Mouse (Mus musculus): ENCODE measurements around the gene Cmtm4.
A peak's percentile ranks its signal among the peaks of the same experiment; 100 is the strongest.

Gene Cmtm4

DNA sequence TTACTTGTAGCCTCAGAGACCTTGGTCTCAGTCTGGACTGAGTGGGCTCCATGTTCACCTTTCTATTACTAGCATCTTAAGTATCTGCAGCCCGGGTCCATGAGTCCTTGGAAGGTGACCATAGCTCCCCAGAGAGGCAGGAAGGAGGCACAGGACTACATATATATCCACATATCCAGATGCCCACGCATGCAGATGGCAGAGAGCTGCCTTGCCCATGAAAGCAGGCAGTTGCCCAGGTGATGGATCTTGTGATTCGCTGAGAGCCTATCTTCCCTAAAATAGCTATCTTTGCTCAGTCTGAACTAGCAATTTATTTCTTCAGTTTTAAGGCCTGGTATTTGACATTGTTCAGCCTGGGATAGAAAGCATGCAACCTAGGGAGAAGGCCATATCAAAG, 15.9 kb upstream of the Cmtm4 start:
- no peak for DNase-seq (ENCODE audit: low spot score in 2 of 2)

DNA sequence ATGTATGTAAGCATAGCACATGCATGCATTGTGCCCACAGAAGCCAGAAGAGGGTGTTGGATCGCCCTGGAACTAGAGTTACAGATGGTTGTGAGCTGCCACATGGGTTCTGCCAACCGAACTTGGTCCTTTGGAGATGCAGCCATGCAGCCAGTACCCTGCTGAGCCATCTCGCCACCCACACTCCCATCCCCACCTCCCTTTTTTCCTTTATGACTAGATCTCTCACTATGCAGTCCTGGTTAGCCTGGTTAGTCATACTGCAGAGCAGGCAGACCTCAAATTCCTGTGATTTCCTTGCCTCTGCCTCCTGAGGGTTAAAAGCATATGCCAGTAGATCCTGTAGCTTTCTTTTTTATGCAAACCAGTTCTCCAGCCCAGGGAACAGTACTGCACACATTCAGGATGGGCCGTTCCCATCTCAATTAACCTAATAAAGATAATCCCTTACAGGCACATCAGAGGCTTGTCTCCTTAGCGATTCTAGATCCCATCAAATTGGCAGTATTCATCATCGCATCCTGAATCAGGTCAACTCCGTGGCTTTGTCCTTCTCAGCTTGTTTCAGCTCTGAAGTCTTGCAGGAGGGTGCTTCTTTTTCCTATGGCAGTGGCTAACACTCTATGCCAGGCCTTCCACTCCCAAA, 15.1 kb upstream of the Cmtm4 start:
- DNase-seq (ENCODE audit: low spot score in 2 of 2): no peak

GRCm38 (mm10) chr8:104408328-104409110, 12.9 kb upstream of the Cmtm4 start:
- DNase-seq (ENCODE audit: low spot score in 2 of 2): no peak

GRCm38 (mm10) chr8:104406340-104407128, 10.9 kb upstream of the Cmtm4 start:
- DNase-seq (ENCODE audit: low spot score in 2 of 2): no peak

GRCm38 (mm10) chr8:104405430-104406187, 10.0 kb upstream of the Cmtm4 start:
- DNase-seq (ENCODE audit: low spot score in 2 of 2): no peak

DNA sequence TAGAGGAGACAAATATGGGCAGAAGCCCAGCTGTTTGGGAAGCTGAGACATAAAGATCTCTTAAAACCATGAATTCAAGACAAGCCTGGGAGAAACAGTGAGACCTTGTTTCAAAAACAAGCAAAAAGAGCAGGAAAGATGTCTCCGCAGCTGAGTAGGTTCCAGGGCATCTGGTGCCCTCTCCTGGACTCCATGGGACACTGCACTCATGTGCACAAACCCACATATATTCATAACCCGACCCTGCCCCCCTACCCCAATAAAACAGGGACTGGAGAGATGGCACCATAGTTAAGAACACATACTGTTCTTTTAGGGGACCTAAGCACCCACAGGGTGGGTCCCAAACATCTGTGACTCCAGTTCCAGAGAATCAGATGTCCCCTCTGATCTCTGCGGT, 8.0 kb upstream of the Cmtm4 start:
- DNase-seq (ENCODE audit: low spot score in 2 of 2): no peak

DNA sequence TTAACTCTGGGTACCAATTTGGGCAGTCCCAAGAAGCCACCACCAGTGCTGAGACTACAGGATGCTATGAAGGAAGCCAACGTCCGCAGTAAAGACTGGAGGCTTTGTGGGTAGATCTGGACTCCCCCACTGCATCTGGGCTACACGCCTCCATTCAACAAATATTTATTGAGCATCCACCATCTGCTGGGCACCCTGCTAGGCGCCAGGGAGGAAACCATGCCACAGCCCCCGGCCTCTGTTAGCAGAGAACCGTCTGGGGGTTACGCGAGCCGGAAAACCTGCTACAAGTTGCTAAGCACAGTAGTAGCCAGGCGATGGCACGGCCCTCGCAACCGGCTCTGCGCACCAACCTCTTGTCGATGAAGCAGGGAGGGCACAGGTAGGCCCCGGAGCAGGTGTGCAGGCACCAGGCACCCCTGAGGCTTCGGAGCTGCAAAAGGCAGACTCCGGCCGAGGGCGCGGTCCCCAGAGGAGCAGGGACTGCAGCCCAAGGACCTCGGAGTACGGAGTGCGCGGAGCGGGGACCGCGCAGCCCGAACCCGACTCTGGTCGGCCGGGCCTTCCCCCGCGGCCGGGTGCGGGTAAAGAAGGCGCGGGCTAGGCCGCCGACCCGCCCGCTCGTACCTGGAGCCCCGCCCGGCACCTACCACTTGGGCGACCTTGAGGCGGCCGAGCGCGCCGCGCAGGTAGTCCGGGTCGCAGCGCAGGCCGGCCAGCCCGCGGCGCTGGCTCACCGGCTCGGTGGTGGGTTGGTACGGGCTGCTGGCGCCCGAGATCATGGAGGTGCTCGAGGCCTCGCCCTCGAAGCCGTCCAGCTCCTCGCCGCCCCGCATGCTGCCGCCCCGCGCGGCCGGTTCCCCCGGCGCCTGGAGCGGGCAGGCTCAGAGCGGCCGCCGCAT, 555 bp downstream of the Cmtm4 start:
- peak in 1 of 2 experiments; percentile 59 for DNase-seq (ENCODE audit: low spot score in 2 of 2)

GRCm38 (mm10) chr8:104393767-104394166, 1.8 kb downstream of the Cmtm4 start:
- DNase-seq (ENCODE audit: low spot score in 2 of 2): no peak

- no peak for DNase-seq (ENCODE audit: low spot score in 2 of 2)
Observed at GRCm38 (mm10) chr8:104393139-104393538, 2.5 kb downstream of the Cmtm4 start.

DNA sequence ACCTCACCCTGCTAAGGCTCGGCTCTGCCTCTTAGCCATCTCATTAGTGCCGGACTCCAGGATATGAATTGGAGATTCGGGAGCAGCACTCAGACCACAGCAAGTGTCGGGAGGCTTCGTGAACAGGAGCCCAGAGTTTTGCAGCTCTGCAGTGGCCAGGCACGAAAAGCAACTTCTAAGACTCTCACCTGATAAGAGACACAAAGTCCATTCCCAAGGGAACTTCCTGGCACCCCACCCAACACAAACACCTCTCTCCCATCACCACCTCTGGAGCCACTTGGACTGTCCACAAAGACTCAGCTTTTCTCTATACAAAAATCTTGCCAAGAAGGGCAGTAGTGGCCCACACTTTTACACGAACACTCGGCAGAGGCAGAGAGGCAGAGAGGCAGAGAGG, 5.4 kb downstream of the Cmtm4 start:
- no peak for DNase-seq (ENCODE audit: low spot score in 2 of 2)

DNA sequence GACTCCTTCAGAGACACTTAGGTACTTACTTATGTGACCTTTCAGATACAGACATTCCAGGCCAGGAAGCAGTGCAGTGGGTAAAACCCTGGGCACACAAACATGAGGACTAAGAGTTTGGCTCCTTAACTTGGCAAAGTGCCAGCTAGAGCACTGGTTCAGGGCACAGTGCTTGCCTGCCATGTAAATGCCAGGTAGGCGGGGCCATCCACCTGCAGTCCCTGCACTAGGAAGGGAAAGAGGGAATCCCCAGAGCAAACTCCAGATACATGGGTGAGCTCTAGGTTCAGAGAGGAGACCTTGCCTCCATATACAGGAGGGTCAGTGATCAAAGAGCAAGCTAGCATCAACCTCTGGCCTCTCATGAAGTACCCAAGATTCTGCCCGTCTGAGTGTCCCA, 7.6 kb downstream of the Cmtm4 start:
- DNase-seq (ENCODE audit: low spot score in 2 of 2): no peak

GRCm38 (mm10) chr8:104387501-104387900, 8.1 kb downstream of the Cmtm4 start:
- DNase-seq (ENCODE audit: low spot score in 2 of 2): no peak

DNA sequence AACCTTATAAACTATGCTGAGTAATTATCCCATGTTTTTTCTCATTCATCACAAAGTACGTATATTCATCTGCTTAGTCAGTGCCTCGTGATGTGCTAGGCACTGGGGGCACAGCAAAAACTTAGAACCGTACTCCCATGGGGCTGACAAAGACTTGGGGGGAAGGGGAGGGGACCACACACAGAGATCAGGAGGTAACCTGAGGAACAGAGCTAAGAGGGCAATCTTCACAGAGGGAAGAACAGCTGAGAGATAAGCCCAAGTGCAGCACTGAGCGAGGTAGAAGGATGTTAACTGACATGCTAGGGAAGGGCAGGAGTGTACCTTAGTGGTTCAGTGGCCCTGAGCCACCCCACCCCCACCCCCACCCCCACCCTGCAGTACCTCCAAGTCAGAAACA, 8.9 kb downstream of the Cmtm4 start:
- no peak for DNase-seq (ENCODE audit: low spot score in 2 of 2)

- DNase-seq (ENCODE audit: low spot score in 2 of 2): no peak
Observed at GRCm38 (mm10) chr8:104383977-104384376, 11.6 kb downstream of the Cmtm4 start.

- no peak for DNase-seq (ENCODE audit: low spot score in 2 of 2)
Observed at GRCm38 (mm10) chr8:104383296-104383695, 12.3 kb downstream of the Cmtm4 start.

GRCm38 (mm10) chr8:104380961-104381411, 14.6 kb downstream of the Cmtm4 start:
- no peak for DNase-seq (ENCODE audit: low spot score in 2 of 2)

- no peak for DNase-seq (ENCODE audit: low spot score in 2 of 2)
Observed at GRCm38 (mm10) chr8:104380269-104380668, 15.3 kb downstream of the Cmtm4 start.

DNA sequence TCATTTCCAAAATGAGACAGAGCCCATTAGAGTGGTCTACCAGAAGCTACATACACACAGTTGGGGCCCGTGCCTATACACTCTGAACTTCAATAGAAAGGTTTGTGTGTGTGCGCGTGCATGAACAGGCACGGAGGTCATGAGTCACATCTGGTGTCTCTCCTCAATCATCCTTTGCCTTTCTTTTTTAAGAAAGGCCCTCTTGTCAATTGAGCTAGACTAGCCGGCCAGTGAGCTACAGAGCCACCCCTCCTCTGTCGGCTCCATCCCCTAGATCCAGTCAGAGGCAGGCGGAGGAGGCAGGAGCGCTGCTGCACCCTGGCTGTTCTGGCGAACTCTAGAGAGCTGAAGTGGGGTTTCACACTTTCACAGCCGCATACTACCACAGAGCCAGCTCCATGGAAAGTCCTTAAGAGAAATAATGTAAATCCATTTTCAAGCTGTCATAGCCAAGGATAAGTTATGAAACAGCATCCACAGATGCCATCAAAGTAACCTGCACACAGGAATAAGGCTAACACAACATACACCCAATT, 16.2 kb downstream of the Cmtm4 start:
- no peak for DNase-seq (ENCODE audit: low spot score in 2 of 2)

GRCm38 (mm10) chr8:104376669-104377068, 18.9 kb downstream of the Cmtm4 start:
- DNase-seq (ENCODE audit: low spot score in 2 of 2): no peak

GRCm38 (mm10) chr8:104375959-104376358, 19.6 kb downstream of the Cmtm4 start:
- no peak for DNase-seq (ENCODE audit: low spot score in 2 of 2)

Measured in cerebellum, postnatal 4 days (tissue).